Mouse (Mus musculus) adrenal gland, postnatal 36 days (tissue): ENCODE data around the gene Ccdc65. TPM values are rescaled to one million over a fixed set of nuclear protein-coding genes. Genes with fewer than 3 reads are reported as not detected.

Experiments used
- DNase-seq, 2 experiments: peaks; one replicate each; pipeline ENCODE4 v3.0.0; 2021; ENCODE audit warnings: mixed read lengths in 1 of 2
- total RNA-seq, 2 experiments: library from RNA; stranded (reverse); gene quantifications; 2 replicates each; pipeline ENCODE4 v1.2.3; 2021

Ccdc65 gene
- total RNA-seq, 2 experiments from 2014 or later = 0.23 to 0.26 TPM

GRCm38 (mm10) chr15:98692171-98692715 lies 15.8 kb upstream of the Ccdc65 start:
- DNase-seq = peak; percentile 41 to 57

- DNase-seq = peak in 1 of 2 experiments; percentile 52
Observed at GRCm38 (mm10) chr15:98695726-98696125, 12.3 kb upstream of the Ccdc65 start.

GRCm38 (mm10) chr15:98696216-98696615 lies 11.8 kb upstream of the Ccdc65 start:
- no peak for DNase-seq

GRCm38 (mm10) chr15:98699190-98700105 lies 8.6 kb upstream of the Ccdc65 start:
- peak; percentile 92 to 94 for DNase-seq

GRCm38 (mm10) chr15:98704312-98704711 lies 3.7 kb upstream of the Ccdc65 start:
- DNase-seq = no peak

GRCm38 (mm10) chr15:98710442-98710841 lies 2.4 kb downstream of the Ccdc65 start:
- peak; percentile 78 to 87 for DNase-seq

GRCm38 (mm10) chr15:98714230-98714652 lies 6.2 kb downstream of the Ccdc65 start:
- DNase-seq = peak; percentile 18 to 29

GRCm38 (mm10) chr15:98717301-98717700 lies 9.3 kb downstream of the Ccdc65 start:
- no peak for DNase-seq

GRCm38 (mm10) chr15:98722191-98722590 lies 14.2 kb downstream of the Ccdc65 start:
- DNase-seq = no peak

- no peak for DNase-seq
Observed at GRCm38 (mm10) chr15:98722854-98723253, 14.8 kb downstream of the Ccdc65 start.

- DNase-seq = no peak
Observed at GRCm38 (mm10) chr15:98724441-98724840, 16.4 kb downstream of the Ccdc65 start.

GRCm38 (mm10) chr15:98726079-98726478 lies 18.1 kb downstream of the Ccdc65 start:
- DNase-seq = no peak

GRCm38 (mm10) chr15:98726746-98727145 lies 18.7 kb downstream of the Ccdc65 start:
- no peak for DNase-seq

- DNase-seq = peak; percentile 79 to 84
Observed at GRCm38 (mm10) chr15:98727443-98728321, 19.7 kb downstream of the Ccdc65 start, which contains the start of gene Fkbp11. Gene Fkbp11 (minus strand): TSS chr15:98728198.

- DNase-seq = peak; percentile 29 to 44
Observed at GRCm38 (mm10) chr15:98728366-98728765, 20.4 kb downstream of the Ccdc65 start.

- DNase-seq = no peak
Observed at GRCm38 (mm10) chr15:98729791-98730545, 22.0 kb downstream of the Ccdc65 start.

GRCm38 (mm10) chr15:98730790-98731189 lies 22.8 kb downstream of the Ccdc65 start:
- no peak for DNase-seq

GRCm38 (mm10) chr15:98732006-98732531 lies 24.1 kb downstream of the Ccdc65 start:
- DNase-seq = no peak

GRCm38 (mm10) chr15:98733370-98733769 lies 25.4 kb downstream of the Ccdc65 start:
- DNase-seq = no peak

- DNase-seq = no peak
Observed at GRCm38 (mm10) chr15:98733976-98734566, 26.1 kb downstream of the Ccdc65 start.

- DNase-seq = no peak
Observed at GRCm38 (mm10) chr15:98736521-98736920, 28.5 kb downstream of the Ccdc65 start.
